Mouse (Mus musculus) neural tube, embryonic 14.5 days (tissue): ENCODE data around the gene Fastk. TPM values are rescaled to one million over a fixed set of nuclear protein-coding genes. Genes with fewer than 3 reads are reported as not detected.

Source experiments
- ATAC-seq: fragments of 200-750 bp; cut with Nextera tagmentation; 2 replicates; pipeline ENCODE4 v1.8.0; 2017; ENCODE audit warnings: low read depth, mild to moderate bottlenecking, moderate TSS enrichment, moderate library complexity
- H3K27ac ChIP-seq: fragments of 300-500 bp; sonication (generic); 2 replicates; pipeline ENCODE4 v1.5.1; 2014; ENCODE audit warnings: low read depth, mild to moderate bottlenecking, control low read depth, low read length, moderate library complexity, mixed read lengths
- H3K27me3 ChIP-seq: fragments of 300-500 bp; sonication (generic); 2 replicates; pipeline ENCODE4 v1.6.1; 2014; ENCODE audit warnings: low read length; ENCODE audit not compliant: control insufficient read depth, insufficient read depth
- H3K36me3 ChIP-seq: fragments of 300-500 bp; sonication (generic); 2 replicates; pipeline ENCODE4 v1.6.1; 2014; ENCODE audit warnings: low read length, mixed read lengths; ENCODE audit not compliant: control insufficient read depth, insufficient read depth
- H3K4me1 ChIP-seq: fragments of 300-500 bp; sonication (generic); 2 replicates; pipeline ENCODE4 v1.6.1; 2014; ENCODE audit warnings: low read length; ENCODE audit not compliant: control insufficient read depth, insufficient read depth
- H3K4me2 ChIP-seq: fragments of 300-500 bp; sonication (generic); 2 replicates; pipeline ENCODE4 v1.6.1; 2014; ENCODE audit warnings: mild to moderate bottlenecking, low read depth, low read length, control low read depth
- H3K4me3 ChIP-seq: fragments of 300-500 bp; sonication (generic); 2 replicates; pipeline ENCODE4 v1.5.1; 2014; ENCODE audit warnings: low read depth, low read length, control low read depth, mixed read lengths
- H3K9ac ChIP-seq: fragments of 300-500 bp; sonication (generic); replicated peaks from 2 replicates; pipeline ENCODE4 v1.6.1; 2014; ENCODE audit warnings: low read depth, mild to moderate bottlenecking, control low read depth, low read length, mixed read lengths
- H3K9me3 ChIP-seq: fragments of 300-500 bp; sonication (generic); 2 replicates; pipeline ENCODE4 v1.6.1; 2016; ENCODE audit warnings: low read length; ENCODE audit not compliant: control insufficient read depth
- WGBS: fragments of 180-500 bp; shearing (Covaris S2); extraction: QIAGEN DNeasy Blood & Tissue Kit; methylation state at CpG from one replicate; pipeline ENCODE4 v1.1.7; 2014; 5-methylcytosine and 5-hydroxymethylcytosine counted together
- polyA plus RNA-seq: library from polyadenylated mRNA; unstranded; fragments of >200 nt; fragmentation: Nextera tagmentation; extraction: Ambion mirVana; gene quantifications from 2 replicates; pipeline ENCODE4 v1.2.1, GENCODE M21; 2014

Fastk gene
- polyA plus RNA-seq, 1 experiment from 2014 or later, result 97.7 TPM

- peaks cover 22% of the 10 kb centered on the region for H3K4me1 ChIP-seq
- no peaks in the 10 kb centered on the region; the same call in 1 of the 2 replicates for H3K36me3 ChIP-seq
- no peaks in the 10 kb centered on the region for H3K9me3 ChIP-seq
- WGBS, result 93% methylated on average over 7 of the region's 7 CpGs
- H3K27ac ChIP-seq, result no peak overlapping the region
- no peaks in the 10 kb centered on the region; the same call in 1 of the 2 replicates for H3K27me3 ChIP-seq
- H3K4me2 ChIP-seq, result peak overlapping the region; percentile 92; the same call in 1 of the 2 replicates
- no peak for ATAC-seq
- H3K4me3 ChIP-seq, result no peak overlapping the region
- no peak overlapping the region for H3K9ac ChIP-seq
These were observed 1.5 kb upstream of the Fastk start for GRCm38 (mm10) chr5:24446630-24447029.

DNA sequence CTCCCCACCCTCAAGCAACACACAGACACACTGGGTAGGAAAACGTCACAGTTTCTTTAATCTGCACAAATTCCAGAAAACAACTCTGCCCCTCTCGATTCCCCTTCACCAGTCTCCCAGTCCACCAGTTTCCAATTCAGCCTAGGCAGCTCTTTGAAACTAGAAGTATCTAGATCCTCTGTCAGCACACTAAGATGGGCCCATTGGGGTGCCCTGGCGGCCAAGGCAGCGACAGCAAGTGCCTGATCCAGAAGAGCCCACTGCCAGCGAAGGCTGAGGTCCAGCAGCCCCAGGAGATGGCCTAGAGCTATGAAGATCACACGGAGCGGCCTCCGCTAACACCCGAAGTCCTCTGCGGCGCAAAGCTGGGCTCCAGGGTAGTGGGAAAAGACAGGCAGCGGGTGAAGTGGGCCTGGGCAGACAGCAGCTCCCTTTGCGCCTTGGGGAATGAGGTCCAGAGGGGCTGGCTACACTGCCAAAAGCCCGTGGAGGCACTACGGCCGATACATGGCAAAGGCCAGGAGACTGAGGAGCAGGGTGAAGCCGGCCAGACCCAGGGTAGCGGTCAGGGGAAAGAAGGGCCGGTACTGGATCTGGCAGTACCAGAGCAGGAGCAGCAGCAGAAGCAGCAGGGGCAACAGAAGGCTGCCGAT is 467 bp upstream of the Fastk start:
- peak overlapping the region; percentile 89 for H3K4me3 ChIP-seq
- H3K27me3 ChIP-seq, result no peaks in the 10 kb centered on the region; the same call in 1 of the 2 replicates
- peak overlapping the region; percentile 91 for H3K9ac ChIP-seq
- WGBS, result 61% methylated on average over 20 of the region's 20 CpGs
- peak overlapping the region; percentile 88 for H3K27ac ChIP-seq
- no peaks in the 10 kb centered on the region for H3K9me3 ChIP-seq
- peaks cover 2% of the 10 kb centered on the region; the same call in 1 of the 2 replicates for H3K36me3 ChIP-seq
- ATAC-seq, result 0 out of 2 replicates have a peak, but pooled peaks have one; percentile 1
- H3K4me1 ChIP-seq, result peaks cover 19% of the 10 kb centered on the region
- peak overlapping the region; percentile 89 for H3K4me2 ChIP-seq

- no peak for ATAC-seq
- Histone ChIP-seq H3K36me3 (peaks cover 11% of the 10 kb centered on the region), H3K27ac (no peak overlapping the region), H3K4me2 (peak overlapping the region; percentile 89), H3K9ac (peak overlapping the region; percentile 91; the same call in 1 of the 2 replicates), H3K27me3 (no peaks in the 10 kb centered on the region; the same call in 1 of the 2 replicates), H3K4me1 (peaks cover 19% of the 10 kb centered on the region), H3K4me3 (peak overlapping the region; percentile 89), H3K9me3 (no peaks in the 10 kb centered on the region)
- WGBS, result 89% methylated on average over 12 of the region's 12 CpGs
These were observed 1.2 kb downstream of the Fastk start for GRCm38 (mm10) chr5:24443927-24444326.

GRCm38 (mm10) chr5:24443204-24443603 is 1.9 kb downstream of the Fastk start:
- 95% methylated on average over 7 of the region's 7 CpGs for WGBS
- Histone ChIP-seq H3K4me2 (no peak overlapping the region), H3K4me3 (no peak overlapping the region), H3K36me3 (peaks cover 15% of the 10 kb centered on the region), H3K27me3 (no peaks in the 10 kb centered on the region; the same call in 1 of the 2 replicates), H3K9ac (no peak overlapping the region), H3K27ac (no peak overlapping the region), H3K9me3 (no peaks in the 10 kb centered on the region), H3K4me1 (peaks cover 19% of the 10 kb centered on the region)
- ATAC-seq, result no peak

GRCm38 (mm10) chr5:24442029-24442428 is 3.1 kb downstream of the Fastk start:
- Histone ChIP-seq H3K9ac (no peak overlapping the region), H3K36me3 (peaks cover 15% of the 10 kb centered on the region), H3K4me1 (peaks cover 15% of the 10 kb centered on the region), H3K4me3 (no peak overlapping the region), H3K27me3 (no peaks in the 10 kb centered on the region), H3K27ac (no peak overlapping the region), H3K4me2 (no peak overlapping the region), H3K9me3 (no peaks in the 10 kb centered on the region)
- 86% methylated on average over 9 of the region's 9 CpGs for WGBS
- no peak for ATAC-seq

DNA sequence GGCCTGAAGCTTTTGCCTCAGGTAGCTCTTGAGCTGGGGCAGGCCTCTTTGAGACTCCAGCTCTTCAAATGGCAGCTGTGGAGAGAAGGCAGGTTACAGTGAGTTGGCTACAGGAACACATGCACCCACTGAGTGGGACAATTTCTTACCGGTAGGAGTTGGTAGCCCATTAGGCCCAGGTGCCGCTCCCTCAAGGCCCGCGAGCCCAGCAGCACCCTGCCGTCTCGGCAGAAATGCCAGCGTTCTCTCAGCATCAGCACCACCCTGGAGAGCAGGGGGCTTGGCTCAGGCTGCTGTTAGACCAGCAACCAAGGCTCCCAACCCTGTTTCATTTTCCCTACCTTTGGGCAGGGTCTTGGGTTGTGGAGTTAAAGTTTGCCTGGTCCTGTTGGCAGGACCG is 3.9 kb downstream of the Fastk start:
- Histone ChIP-seq H3K9ac (no peak overlapping the region), H3K9me3 (no peaks in the 10 kb centered on the region), H3K4me1 (peaks cover 15% of the 10 kb centered on the region), H3K27me3 (no peaks in the 10 kb centered on the region), H3K4me2 (no peak overlapping the region), H3K36me3 (peaks cover 15% of the 10 kb centered on the region), H3K27ac (no peak overlapping the region), H3K4me3 (no peak overlapping the region)
- WGBS, result 95% methylated on average over 8 of the region's 8 CpGs
- no peak for ATAC-seq

DNA sequence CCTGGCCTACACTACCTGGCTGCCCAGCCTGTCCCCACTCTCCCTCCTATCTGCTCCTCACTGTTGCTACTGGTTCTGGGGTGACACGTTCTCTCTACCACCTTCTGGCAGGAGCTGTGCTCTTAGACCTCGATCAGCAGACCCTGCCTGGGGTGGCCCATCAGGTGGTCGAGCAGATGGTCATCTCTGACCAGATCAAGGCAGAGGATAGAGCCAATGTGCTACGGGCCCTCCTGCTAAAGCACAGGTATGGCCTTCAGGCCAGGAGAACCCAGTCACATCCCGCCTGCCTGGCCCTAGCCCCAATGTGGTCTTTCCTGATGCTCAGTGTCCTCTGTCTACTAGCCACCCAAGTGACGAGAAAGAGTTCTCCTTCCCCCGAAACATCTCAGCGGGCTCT is 11.1 kb downstream of the Fastk start:
- Histone ChIP-seq H3K9ac (no peak overlapping the region), H3K36me3 (peaks cover 22% of the 10 kb centered on the region), H3K4me2 (no peak overlapping the region), H3K27me3 (no peaks in the 10 kb centered on the region), H3K4me1 (no peaks in the 10 kb centered on the region), H3K9me3 (no peaks in the 10 kb centered on the region), H3K4me3 (no peak overlapping the region), H3K27ac (no peak overlapping the region)
- 91% methylated on average over 8 of the region's 8 CpGs for WGBS
- ATAC-seq, result no peak

GRCm38 (mm10) chr5:24428596-24428995 is 16.5 kb downstream of the Fastk start:
- H3K4me3 ChIP-seq, result no peak overlapping the region
- H3K9me3 ChIP-seq, result no peaks in the 10 kb centered on the region
- WGBS, result 19% methylated on average over 9 of the region's 9 CpGs
- H3K4me2 ChIP-seq, result no peak overlapping the region
- H3K9ac ChIP-seq, result no peak overlapping the region
- no peak overlapping the region for H3K27ac ChIP-seq
- peaks cover 19% of the 10 kb centered on the region; the same call in 1 of the 2 replicates for H3K4me1 ChIP-seq
- peaks cover 18% of the 10 kb centered on the region; the same call in 1 of the 2 replicates for H3K36me3 ChIP-seq
- ATAC-seq, result no peak
- no peaks in the 10 kb centered on the region for H3K27me3 ChIP-seq

DNA sequence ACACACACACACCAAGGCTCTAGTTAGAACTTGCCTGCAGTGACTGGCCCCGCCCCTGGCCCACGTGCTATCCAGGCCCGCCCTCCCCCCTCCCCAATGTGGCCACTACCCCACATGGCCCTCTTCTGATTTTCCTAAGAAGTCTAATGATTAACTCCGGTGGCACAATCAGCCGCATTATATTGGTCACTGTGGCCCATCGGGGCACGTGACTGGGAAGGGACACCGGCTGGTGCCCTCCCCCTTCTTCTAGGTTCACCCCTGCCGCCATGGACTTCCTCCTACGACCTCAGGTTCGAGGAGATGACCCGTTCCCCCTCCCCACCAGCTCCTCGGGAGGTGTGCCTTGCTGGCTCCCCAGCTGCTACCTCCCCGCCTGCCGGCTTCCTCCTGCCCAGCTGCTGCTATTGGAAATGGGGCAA is 17.1 kb downstream of the Fastk start:
- H3K4me2 ChIP-seq, result no peak overlapping the region
- peaks cover 18% of the 10 kb centered on the region; the same call in 1 of the 2 replicates for H3K36me3 ChIP-seq
- no peak for ATAC-seq
- H3K9ac ChIP-seq, result no peak overlapping the region
- H3K9me3 ChIP-seq, result no peaks in the 10 kb centered on the region
- no peaks in the 10 kb centered on the region for H3K27me3 ChIP-seq
- H3K4me1 ChIP-seq, result peaks cover 20% of the 10 kb centered on the region; the same call in 1 of the 2 replicates
- no peak overlapping the region for H3K4me3 ChIP-seq
- 8% methylated on average over 15 of the region's 15 CpGs for WGBS
- H3K27ac ChIP-seq, result no peak overlapping the region
